Mouse (Mus musculus) spleen, postnatal 36 days (tissue): ENCODE data around the gene Golm1.
A peak's percentile ranks its signal among the peaks of the same experiment; 100 is the strongest.
"Not testable (repeated sequence)": the region's sequence is repeated elsewhere in the genome, so short reads cannot be mapped to it uniquely, and the experiment has no call there.

ENCODE experiments used
- DNase-seq, 2 experiments: peaks; one replicate each; pipeline ENCODE4 v3.0.0; 2022; ENCODE audit warnings: low spot score in 2 of 2, mixed read lengths in 1 of 2

The Golm1 gene

DNA sequence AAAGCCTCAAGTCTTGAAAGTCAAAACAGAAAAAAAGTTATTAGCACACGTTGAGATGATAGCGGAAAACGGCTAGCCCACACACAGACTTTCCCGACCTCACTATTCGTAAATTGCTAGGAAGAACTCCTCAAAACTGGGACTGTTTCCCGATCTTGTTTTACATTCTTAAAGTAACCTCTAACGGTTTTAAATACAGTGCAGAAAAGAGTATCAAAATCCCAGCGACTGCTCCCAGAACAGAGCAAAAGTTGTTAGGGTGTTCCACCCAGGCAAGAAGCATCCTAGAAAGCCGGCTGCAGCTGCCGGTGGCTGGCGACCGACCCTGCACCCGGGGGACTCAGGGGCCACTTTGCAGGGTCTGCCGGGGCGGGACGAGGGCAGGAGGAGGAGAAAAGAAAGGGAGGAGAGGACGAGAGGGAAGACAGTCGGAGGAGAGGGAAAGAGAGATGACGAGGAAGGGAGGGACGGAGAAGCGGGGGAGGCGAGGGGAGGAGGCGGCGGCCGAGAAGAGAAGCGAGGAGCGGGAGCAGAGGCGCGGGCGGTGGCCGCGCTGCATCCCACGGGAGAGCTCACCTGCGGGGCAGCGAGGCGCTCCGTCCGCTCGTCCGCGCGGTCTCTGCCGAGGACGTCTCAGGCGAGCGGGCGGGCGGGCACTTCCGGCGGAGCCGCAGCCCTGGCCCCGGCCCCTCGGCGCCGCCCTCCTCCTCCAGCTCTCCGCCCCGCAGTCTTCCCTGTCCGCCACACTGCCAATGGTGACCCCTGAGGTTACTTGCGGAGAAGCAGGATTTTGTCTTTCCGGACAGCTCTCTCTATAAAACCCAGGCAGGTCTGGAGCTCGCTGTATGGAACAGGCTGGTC is at the start of gene Golm1:
Golm1 (minus strand) TSS at position 661 of the 861 bp plus-strand sequence.
- DNase-seq, result peak; percentile 66 to 70

DNA sequence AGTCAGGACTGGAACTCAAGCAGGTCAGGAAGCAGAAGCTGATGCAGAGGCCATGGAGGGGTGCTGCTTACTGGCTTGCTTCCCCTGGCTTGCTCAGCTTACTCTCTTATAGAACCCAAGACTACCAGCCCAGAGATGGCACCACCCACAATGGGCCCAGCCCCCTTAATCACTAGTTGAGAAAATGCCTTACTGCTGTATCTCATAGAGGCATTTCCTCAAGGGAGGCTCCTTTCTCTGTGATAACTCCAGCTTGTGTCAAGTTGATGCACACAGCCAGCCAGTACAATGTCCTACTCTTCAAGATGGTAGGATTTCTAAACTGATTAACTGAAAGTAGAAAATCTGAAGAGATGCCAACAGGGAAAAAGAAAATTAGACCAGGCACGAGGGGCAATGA is 46.5 kb upstream of the Golm1 start:
- not testable (repeated sequence) for DNase-seq

DNA sequence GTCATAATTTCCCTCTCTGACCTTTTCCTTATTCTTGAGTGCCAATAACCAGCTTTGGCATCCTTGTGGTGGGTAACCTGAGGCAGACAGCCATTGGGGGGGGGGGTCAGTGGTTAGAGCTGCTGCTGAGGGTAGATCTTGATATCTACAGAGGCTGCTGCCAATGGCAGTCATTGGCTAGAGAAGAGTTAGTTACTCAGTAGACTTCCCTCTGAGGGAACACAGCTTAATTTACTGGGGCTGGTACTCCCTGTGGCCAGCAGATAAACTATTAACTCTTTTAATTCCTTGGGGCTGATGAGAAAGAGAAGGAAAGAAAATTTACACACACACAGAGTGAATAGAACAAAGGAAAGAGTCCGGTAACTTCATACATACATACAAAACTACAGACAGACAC is 43.9 kb upstream of the Golm1 start:
- DNase-seq, result no peak

DNA sequence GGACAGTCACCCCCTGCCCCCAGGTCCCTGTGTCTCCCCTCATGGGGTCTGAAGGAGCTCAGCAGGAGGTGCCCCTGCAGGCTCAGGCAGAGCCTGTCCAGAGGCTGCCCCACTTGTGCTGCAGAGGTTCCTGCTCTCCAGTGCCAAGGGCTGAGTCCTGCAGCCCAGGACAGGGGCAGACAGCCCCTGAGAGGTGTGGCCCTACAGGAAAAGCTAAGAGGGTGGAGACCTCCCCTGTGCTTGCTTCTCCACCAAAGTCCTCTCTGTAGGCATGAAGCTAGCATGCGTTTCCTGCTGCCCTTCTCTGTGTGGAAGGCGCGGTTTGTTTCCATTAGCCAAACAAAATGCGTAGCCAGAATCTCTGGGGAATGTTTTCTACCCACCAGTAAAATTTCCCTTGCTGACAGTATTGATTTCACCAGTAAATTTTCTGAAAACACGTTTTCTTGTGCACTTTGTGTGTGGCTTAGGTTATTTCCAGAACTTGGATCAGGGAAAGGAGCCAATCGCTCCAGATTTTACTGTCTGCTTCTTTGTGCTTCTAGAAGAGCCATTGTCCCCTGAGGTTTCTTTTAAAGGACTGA is 43.3 kb upstream of the Golm1 start:
- not testable (repeated sequence) for DNase-seq

DNA sequence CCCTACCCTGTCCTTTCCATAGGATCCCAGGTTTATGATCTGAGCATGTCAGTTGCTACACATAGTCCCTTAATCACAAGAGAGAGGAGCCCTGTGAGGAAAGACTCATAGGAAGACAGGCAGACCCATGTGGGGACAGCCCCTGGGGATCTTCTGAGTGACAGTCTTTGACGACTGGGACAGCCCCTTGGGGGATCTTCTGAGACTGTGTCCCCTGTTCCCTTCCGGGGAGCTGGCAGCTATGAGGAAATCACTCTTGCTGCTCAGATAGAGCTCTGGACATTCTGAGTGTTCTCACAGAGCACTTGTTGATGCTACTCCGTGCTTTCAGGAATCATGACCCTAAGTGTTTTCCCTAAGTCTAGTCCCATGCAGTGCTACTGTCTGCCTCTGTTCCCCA is 38.1 kb upstream of the Golm1 start:
- peak; percentile 26 to 29 for DNase-seq

DNA sequence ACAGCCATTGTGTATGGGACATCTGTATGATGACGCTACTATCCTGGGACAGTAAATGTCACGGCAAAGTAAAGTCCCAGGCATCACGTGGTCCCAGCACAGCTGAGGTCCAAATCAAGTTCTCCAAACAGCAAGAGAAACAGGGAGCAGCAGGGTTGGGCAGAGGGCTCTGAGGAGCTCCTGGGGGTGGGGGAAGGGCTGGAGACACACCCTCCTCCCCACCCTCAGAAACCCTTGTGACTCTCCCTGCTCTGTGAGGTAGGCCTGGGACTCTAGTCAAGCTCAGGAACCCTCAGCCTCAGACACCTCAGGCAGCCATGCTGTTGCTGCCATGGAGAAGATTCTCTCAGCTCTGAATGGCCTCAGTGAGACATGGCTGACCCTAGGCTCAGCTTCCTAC is 36.4 kb upstream of the Golm1 start, which contains the start of gene Spata31d1b:
Spata31d1b (plus strand) TSS at position 301 of the 400 bp plus-strand sequence.
- not testable (repeated sequence) for DNase-seq

DNA sequence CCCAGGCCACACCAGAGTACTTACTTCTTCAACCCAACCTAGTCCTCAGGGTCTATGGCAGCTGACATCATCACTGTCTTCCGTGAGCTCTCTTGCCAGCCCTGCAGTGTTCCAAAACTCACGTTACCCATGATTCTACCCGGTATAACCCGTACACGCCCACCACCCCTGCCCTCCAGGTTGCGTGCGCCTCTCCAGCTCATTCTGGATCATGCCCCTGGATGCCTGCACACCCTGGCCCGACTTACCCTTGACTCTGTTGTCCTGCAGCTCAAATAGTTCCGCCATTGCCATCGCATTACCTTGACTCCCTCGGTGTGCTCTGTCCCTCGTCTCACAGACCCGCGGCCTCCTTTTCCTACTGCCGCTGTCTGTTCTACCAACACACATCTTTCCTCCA is 34.6 kb upstream of the Golm1 start, which contains the start of gene Spata31d1a:
Spata31d1a (minus strand) TSS at position 101 of the 400 bp plus-strand sequence.
- DNase-seq, result no peak

DNA sequence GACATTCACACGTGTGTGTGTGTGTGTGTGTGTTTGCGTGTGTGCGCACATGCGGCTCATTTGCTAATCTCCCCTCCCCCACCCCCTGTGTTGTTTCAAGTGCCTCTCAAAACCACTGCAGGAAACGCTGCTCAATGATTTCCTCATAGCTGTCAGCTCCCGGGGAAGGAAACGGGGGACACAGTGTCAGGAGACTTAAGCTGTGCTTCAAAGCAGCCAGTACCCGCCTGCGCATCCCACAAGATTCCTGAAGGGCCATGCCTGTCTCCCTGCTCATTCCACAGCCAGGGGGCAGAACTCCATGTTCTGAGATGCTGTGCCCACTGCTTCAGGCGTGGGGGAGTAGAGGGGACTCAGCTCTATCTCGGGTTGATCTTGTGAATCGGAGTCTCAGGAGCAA is 29.0 kb upstream of the Golm1 start:
- DNase-seq, result peak in 1 of 2 experiments; percentile 20

DNA sequence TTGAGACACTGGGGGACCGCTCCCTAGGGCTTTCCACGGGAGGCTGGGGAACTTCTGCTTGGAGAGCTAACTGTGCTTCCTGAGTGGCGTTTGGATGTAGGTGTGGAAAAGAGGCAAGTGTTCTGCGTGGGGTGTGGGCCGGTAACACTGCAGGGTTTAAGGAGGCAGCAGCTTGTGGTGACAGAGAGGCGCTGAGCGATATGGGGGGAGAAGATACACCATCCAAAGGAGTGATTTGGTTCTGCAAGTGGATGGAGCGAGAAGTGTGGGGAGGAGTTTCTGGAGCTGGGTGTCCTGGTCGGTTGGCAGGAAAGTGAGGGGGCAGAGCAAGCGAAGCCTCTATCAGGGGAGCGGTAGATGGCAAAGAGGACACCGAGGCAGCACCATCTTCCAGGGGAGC is 27.9 kb upstream of the Golm1 start:
- DNase-seq, result no peak

DNA sequence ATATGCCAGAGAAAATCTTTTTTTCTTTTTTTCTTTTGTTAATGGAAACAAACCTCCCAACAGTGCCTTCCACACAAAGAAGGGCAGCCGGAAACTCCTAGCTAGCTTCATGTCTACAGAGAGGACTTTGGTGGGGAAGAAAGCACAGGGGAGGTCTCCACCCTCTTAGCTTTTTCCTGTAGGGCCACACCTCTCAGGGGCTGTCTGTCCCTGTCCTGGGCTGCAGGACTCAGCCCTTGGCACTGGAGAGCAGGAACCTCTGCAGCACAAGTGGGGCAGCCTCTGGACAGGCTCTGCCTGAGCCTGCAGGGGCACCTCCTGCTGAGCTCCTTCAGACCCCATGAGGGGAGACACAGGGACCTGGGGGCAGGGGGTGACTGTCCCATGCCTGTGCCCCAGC is 24.5 kb upstream of the Golm1 start:
- not testable (repeated sequence) for DNase-seq

DNA sequence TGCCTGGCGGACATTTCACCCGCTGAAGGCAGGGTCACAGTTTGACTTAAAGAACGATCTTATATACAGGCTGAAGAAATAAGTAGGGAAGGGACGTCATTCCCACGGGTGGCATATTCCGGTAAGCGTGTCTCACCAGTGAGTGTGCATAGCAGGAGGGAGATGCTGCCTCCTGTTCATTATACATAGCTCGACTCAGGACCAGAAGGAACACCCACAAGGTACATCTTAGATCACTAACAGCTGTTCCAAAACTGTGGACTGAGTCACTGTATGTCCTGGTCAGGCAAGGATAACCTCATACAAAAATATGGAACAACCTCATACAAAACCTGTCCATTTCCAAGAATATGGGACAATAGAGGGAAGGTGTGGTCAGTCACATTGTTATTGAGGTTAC is 23.5 kb upstream of the Golm1 start:
- DNase-seq, result no peak

DNA sequence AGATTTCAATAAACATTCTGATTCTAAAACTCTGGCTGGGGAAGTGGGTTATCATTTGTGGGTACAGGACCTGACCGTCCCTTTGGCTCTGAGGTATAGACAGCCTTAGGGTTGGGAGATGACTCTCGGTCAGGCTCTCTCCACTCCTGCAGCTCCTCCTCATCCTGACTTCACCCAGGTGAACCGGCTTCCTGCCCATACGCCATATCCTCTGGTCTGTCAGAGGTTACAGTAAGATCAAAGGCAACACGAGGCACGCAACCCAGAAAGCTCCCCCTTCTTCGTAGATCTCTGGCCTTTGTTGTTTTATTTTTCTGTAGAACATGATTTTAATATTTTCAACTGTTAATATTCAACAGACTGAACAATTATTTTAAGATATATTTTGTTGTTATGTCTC is 20.2 kb upstream of the Golm1 start:
- DNase-seq, result no peak

DNA sequence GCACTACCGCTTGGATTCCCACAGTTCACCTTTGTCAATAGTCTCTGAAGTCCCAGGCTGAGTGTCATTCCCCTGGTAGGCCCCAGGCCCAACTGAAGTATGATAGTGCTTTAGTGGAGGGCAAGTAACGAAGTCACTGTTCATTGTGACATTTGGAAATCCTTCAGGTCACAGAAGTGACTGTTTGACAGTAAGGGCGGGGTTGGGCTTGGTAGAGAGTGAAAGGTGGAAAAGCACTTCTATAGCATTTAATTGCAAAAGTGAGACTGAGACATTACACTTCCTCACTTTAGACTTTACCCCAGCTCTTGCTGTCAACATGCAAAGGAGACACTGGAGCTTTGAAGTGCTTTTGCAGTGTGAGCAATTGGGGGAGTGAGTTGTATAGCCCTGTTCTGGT is 18.4 kb upstream of the Golm1 start, which contains the start of gene 4921517D22Rik:
4921517D22Rik (minus strand) TSS at position 101 of the 400 bp plus-strand sequence.
- no peak for DNase-seq

DNA sequence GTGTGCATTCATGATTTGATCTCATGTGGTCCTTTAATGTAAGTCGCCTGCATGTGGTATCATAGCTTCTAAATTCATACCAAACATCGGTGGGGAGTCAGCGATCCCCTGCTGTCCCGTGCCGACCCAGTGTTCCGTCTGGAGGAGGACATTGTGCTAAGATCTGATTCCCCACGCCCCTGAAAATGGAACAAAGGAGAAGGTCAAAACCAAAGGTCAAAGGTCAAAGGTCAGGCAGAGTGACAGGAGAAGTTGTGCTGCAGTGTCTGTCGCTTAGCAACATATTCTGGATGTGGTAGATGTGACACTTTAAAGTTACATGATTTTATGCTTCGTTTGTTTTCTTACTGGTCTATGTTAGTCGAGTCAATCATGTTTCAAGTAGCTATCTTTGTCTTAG is 15.9 kb upstream of the Golm1 start:
- DNase-seq, result no peak

DNA sequence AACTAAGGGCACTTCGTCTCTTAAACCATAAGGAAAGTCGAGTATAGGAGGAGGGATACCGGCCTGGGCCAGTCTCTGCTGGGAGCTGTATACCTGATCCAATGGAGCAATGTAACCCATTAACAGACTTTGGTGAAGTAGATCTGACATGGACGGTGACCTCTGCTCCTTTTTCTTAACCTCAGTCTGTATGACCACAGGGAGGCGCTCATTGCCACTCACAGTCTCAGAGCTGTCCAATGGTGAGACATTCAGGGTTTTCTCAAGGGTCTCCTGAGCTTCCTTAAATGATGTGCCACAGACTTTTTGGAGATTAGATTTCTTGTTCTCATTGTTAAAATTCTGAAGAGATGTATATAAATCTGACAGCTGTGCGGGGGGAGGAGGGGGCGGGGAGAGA is 15.0 kb upstream of the Golm1 start:
- DNase-seq, result no peak

DNA sequence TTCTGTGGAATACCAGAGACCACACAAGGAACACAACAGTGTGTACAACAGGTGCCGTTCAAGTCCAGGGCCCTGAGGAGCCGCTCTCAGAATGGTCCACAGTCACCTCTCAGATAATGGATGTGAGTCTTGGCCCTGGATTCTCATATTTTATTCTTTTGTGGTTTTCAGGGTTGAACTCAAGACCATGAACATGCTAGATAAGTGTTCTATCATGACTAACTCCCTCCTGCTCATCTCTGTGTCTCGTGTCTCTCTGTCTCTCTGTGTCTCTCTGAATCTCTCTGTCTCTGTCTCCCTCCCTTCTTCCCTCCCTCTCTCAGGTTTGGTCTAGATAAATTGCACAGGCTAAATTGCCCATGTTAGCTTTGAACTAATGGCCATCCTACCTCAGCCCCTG is 14.2 kb upstream of the Golm1 start:
- no peak for DNase-seq

DNA sequence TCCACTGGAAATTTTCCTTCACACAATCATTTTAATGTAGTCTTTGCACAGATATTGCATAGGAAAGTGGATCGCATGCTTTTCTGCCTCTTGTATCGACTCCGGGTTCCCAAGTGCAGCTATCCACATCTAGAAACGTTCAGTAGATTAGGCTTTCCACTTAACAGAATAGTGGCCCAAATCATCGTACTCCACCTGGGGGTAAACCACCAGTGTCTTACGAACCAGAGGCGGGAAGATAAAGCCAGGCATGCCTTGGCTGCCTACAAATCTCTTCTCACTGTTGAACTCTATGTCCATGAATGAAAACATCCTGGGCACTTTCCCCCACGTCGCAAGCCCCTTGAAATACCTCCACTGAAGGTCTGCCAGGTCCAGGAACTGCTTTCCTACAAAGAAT is 13.7 kb upstream of the Golm1 start:
- DNase-seq, result no peak

DNA sequence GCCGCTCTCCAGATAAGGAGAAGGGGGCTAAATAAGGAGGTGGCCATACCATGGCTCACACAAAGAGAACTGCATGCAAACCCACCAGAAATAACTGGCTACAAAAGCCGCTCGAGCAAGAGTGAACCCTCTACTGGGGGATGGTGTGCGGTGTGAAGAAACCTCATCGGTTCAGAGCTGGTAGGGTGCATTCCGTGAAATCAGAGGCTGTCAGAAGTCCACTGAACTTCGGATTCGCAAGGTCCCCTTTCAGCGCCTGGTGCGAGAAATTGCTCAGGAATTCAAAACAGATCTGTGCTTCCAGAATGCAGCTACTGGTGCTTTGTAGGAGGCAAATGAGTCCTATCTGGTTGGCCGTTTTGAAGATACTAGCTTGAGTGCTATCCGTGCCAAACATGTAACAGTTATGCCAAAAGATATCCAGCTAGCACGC is 12.7 kb upstream of the Golm1 start:
- no peak for DNase-seq

DNA sequence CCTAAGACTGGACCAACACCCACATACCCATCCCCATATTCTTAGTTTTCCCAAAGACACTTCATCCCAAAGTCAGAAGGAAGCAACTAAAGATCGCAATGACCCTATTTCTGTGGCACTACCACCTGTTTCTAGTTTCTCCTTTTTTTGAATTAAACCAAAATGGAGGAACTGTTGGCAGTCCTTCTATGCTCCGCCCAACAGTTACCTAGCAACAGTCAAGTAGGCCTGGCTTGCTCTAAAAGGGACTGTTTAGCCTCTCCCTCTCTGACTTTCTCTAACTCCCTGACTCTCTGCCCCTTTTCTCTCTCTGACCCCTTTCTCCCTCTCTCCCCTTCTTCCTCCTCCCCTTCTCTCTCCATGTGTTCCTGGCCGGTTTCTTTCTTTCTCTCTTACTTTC is 9.6 kb upstream of the Golm1 start:
- DNase-seq, result no peak

DNA sequence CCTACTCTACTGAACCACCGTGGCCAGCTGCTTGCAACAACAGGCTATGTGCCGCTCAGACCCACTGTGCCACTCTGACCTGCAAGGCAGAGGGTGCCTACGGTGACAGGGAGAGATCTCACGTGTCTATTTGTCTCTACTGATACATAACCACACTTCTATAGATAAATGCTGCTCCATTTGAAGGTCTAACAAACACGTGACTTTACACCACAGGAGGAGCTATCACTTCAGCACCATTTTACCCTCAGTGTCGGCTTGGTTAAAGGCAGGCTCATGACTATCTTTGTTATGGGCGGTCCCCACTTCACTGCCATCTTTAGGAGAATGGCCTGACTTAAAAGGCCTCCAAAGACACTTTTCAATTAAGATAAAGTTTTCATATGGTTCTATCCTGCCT is 7.0 kb upstream of the Golm1 start:
- DNase-seq, result no peak

DNA sequence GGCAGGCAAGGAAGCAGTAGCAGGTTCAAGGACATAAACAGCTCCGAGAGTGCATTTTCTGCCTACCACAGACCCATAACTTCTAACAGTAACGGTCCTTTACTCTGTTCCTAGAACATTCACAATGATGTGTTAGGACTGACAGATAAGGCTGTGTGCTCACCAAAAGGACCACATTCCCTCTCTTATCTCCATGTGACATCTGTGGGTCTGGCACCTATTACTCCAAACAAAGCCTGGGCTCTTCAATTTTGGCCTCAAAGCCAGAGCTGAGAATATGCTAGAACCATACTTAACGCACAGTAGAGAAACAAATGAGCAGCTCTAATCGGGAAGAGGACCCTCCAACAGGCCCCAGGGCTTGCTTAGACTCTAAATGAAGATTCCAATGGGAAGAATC is 4.3 kb upstream of the Golm1 start:
- DNase-seq, result no peak

DNA sequence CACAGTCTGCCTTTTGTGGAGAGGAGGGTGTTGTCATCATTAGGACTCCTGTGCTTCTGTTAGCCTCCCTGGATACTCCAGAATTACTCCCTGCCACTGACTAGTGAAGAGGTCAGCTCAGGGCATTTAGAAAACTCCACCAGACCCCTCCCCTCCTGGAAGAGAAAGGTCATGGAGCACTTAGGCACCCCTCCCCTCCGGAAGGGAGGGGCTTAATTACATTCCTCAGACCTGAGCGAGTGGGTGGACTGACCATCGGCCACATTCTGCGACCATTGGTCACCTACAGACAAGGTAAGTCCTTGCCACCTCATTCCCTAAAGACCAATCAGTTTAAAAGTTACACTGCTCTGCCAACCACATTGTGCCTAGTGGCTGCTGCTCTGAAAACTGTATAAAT is 3.7 kb upstream of the Golm1 start:
- DNase-seq, result no peak
